Mouse (Mus musculus): ENCODE measurements around the gene Olfr160.

Gene Olfr160

GRCm38 (mm10) chr9:37716150-37716549 lies at the start of gene Olfr160:
Olfr160 (minus strand) TSS chr9:37716250.
- no peak for DNase-seq (ENCODE audit: low spot score)

GRCm38 (mm10) chr9:37762541-37762940 lies 46.5 kb upstream of the Olfr160 start:
- DNase-seq (ENCODE audit: low spot score), result no peak

GRCm38 (mm10) chr9:37761728-37762127 lies 45.7 kb upstream of the Olfr160 start:
- no peak for DNase-seq (ENCODE audit: low spot score)

GRCm38 (mm10) chr9:37752006-37752405 lies 36.0 kb upstream of the Olfr160 start:
- DNase-seq (ENCODE audit: low spot score), result no peak

GRCm38 (mm10) chr9:37751467-37751866 lies 35.4 kb upstream of the Olfr160 start:
- no peak for DNase-seq (ENCODE audit: low spot score)

- DNase-seq (ENCODE audit: low spot score), result no peak
These were observed 34.4 kb upstream of the Olfr160 start for GRCm38 (mm10) chr9:37750319-37751075.

- no peak for DNase-seq (ENCODE audit: low spot score)
These were observed 28.8 kb upstream of the Olfr160 start, which contains the start of gene Olfr874 for GRCm38 (mm10) chr9:37744806-37745205. Olfr874 (plus strand) TSS chr9:37745106.

- no peak for DNase-seq (ENCODE audit: low spot score)
These were observed 18.3 kb upstream of the Olfr160 start for GRCm38 (mm10) chr9:37734310-37734709.

GRCm38 (mm10) chr9:37689970-37690686 lies 25.9 kb downstream of the Olfr160 start:
- DNase-seq (ENCODE audit: low spot score), result no peak

- no peak for DNase-seq (ENCODE audit: low spot score)
These were observed 28.1 kb downstream of the Olfr160 start for GRCm38 (mm10) chr9:37687941-37688303.

- DNase-seq (ENCODE audit: low spot score), result no peak
These were observed 28.6 kb downstream of the Olfr160 start for GRCm38 (mm10) chr9:37687288-37687940.

GRCm38 (mm10) chr9:37681123-37681522 lies 34.9 kb downstream of the Olfr160 start:
- DNase-seq (ENCODE audit: low spot score), result no peak

GRCm38 (mm10) chr9:37675287-37675686 lies 40.8 kb downstream of the Olfr160 start:
- DNase-seq (ENCODE audit: low spot score), result no peak

- no peak for DNase-seq (ENCODE audit: low spot score)
These were observed 45.8 kb downstream of the Olfr160 start for GRCm38 (mm10) chr9:37670261-37670660.

- DNase-seq (ENCODE audit: low spot score), result no peak
These were observed 46.4 kb downstream of the Olfr160 start for GRCm38 (mm10) chr9:37669678-37670077.

- DNase-seq (ENCODE audit: low spot score), result no peak
These were observed 46.9 kb downstream of the Olfr160 start, which contains the start of gene Panx3 for GRCm38 (mm10) chr9:37669115-37669514. Panx3 (minus strand) TSS chr9:37669235.

GRCm38 (mm10) chr9:37666045-37666444 lies 50.0 kb downstream of the Olfr160 start:
- no peak for DNase-seq (ENCODE audit: low spot score)

- no peak for DNase-seq (ENCODE audit: low spot score)
These were observed 51.4 kb downstream of the Olfr160 start for GRCm38 (mm10) chr9:37664604-37665003.

- no peak for DNase-seq (ENCODE audit: low spot score)
These were observed 52.8 kb downstream of the Olfr160 start for GRCm38 (mm10) chr9:37663210-37663609.

GRCm38 (mm10) chr9:37659413-37659812 lies 56.6 kb downstream of the Olfr160 start:
- DNase-seq (ENCODE audit: low spot score), result no peak

Data from lung, postnatal 25 days (tissue).